Mouse (Mus musculus) midbrain, embryonic 13.5 days (tissue): Measurements from ENCODE around the gene Dlgap4. TPM values are rescaled to one million over a fixed set of nuclear protein-coding genes. Genes with fewer than 3 reads are reported as not detected.
A peak's percentile ranks its signal among the peaks of the same experiment; 100 is the strongest.

Experiments used
- ATAC-seq: fragments of 200-750 bp; cut with Nextera tagmentation; 2 replicates; pipeline ENCODE4 v1.8.0; 2017; ENCODE audit warnings: mild to moderate bottlenecking, moderate TSS enrichment, moderate library complexity
- H3K27ac ChIP-seq: fragments of 300-500 bp; sonication (generic); 2 replicates; pipeline ENCODE4 v1.5.1; 2015; ENCODE audit warnings: inconsistent platforms, mild to moderate bottlenecking, moderate library complexity
- H3K27me3 ChIP-seq: fragments of 300-500 bp; sonication (generic); 2 replicates; pipeline ENCODE4 v1.6.1; 2015; ENCODE audit warnings: mild to moderate bottlenecking, inconsistent platforms
- H3K36me3 ChIP-seq: fragments of 300-500 bp; sonication (generic); 2 replicates; pipeline ENCODE4 v1.6.1; 2015; ENCODE audit warnings: mild to moderate bottlenecking, inconsistent platforms
- H3K4me1 ChIP-seq: fragments of 300-500 bp; sonication (generic); replicated peaks from 2 replicates; pipeline ENCODE4 v1.6.1; 2015; ENCODE audit warnings: inconsistent platforms
- H3K4me2 ChIP-seq: fragments of 300-500 bp; sonication (generic); replicated peaks from 2 replicates; pipeline ENCODE4 v1.6.1; 2015; ENCODE audit warnings: moderate library complexity, mild to moderate bottlenecking, inconsistent platforms
- H3K4me3 ChIP-seq: fragments of 300-500 bp; sonication (generic); replicated peaks from 2 replicates; pipeline ENCODE4 v1.5.1; 2015; ENCODE audit warnings: mild to moderate bottlenecking, inconsistent platforms
- H3K9ac ChIP-seq: fragments of 300-500 bp; sonication (generic); replicated peaks from 2 replicates; pipeline ENCODE4 v1.6.1; 2015; ENCODE audit warnings: mild to moderate bottlenecking, inconsistent platforms
- H3K9me3 ChIP-seq: fragments of 300-500 bp; sonication (generic); 2 replicates; pipeline ENCODE4 v1.6.1; 2016; ENCODE audit warnings: mild to moderate bottlenecking, inconsistent platforms
- WGBS: fragments of 180-500 bp; shearing (Covaris S2); methylation state at CpG from one replicate; pipeline ENCODE4 v1.1.7; 2015; 5-methylcytosine and 5-hydroxymethylcytosine counted together
- polyA plus RNA-seq: library from polyadenylated mRNA; unstranded; fragments of >200 nt; fragmentation: Nextera tagmentation; extraction: Ambion mirVana; gene quantifications from 2 replicates; pipeline ENCODE4 v1.2.1, GENCODE M21; 2015

Dlgap4 gene
- polyA plus RNA-seq, 1 experiment from 2014 or later: 242 TPM

- 90% methylated on average over 9 of the region's 9 CpGs for WGBS
- Histone ChIP-seq H3K27me3 (no peaks in the 10 kb centered on the region), H3K4me1 (peaks cover 14% of the 10 kb centered on the region), H3K4me2 (no peak overlapping the region), H3K4me3 (no peak overlapping the region), H3K27ac (no peak overlapping the region), H3K9me3 (no peaks in the 10 kb centered on the region), H3K36me3 (no peaks in the 10 kb centered on the region), H3K9ac (no peak overlapping the region)
- ATAC-seq: no peak
Measured at GRCm38 (mm10) chr2:156589481-156589880, 24.0 kb upstream of the Dlgap4 start.

- ATAC-seq: no peak
- Histone ChIP-seq H3K4me1 (no peaks in the 10 kb centered on the region), H3K27ac (no peak overlapping the region), H3K4me3 (no peak overlapping the region), H3K9me3 (no peaks in the 10 kb centered on the region), H3K36me3 (no peaks in the 10 kb centered on the region), H3K27me3 (no peaks in the 10 kb centered on the region), H3K4me2 (no peak overlapping the region), H3K9ac (no peak overlapping the region)
- 74% methylated on average over 15 of the region's 15 CpGs for WGBS
Measured at GRCm38 (mm10) chr2:156594987-156595490, 18.5 kb upstream of the Dlgap4 start.

- Histone ChIP-seq H3K27me3 (no peaks in the 10 kb centered on the region), H3K9me3 (no peaks in the 10 kb centered on the region), H3K36me3 (no peaks in the 10 kb centered on the region), H3K4me2 (no peak overlapping the region), H3K4me3 (no peak overlapping the region), H3K27ac (no peak overlapping the region), H3K9ac (no peak overlapping the region), H3K4me1 (no peaks in the 10 kb centered on the region)
- WGBS: 87% methylated on average over 7 of the region's 7 CpGs
- no peak for ATAC-seq
Measured at GRCm38 (mm10) chr2:156602581-156602980, 10.9 kb upstream of the Dlgap4 start.

DNA sequence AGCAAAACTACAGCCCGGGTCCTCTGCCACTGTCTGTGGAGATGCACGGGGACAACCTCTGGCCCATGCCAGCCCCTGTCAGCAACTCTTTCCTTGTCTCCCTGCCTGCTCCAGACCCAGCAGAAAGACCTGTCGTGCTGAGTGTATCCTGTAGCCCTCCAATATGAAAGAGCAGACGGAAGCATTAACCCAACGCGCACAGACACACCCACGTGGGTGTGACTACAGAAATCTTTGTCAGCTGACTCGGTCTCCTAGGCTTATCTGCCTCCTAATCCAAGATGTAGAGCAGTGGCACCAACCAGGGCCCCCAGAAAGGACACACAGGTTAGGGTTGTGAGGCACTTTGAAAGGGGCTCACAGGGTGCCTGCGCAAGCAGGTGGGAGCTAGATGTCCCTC, 9.8 kb upstream of the Dlgap4 start:
- Histone ChIP-seq H3K27ac (no peak overlapping the region), H3K4me1 (no peaks in the 10 kb centered on the region), H3K27me3 (peaks cover 4% of the 10 kb centered on the region; the same call in 1 of the 2 replicates), H3K4me2 (no peak overlapping the region), H3K4me3 (no peak overlapping the region), H3K9ac (no peak overlapping the region), H3K9me3 (no peaks in the 10 kb centered on the region), H3K36me3 (no peaks in the 10 kb centered on the region)
- ATAC-seq: no peak
- WGBS: 84% methylated on average over 9 of the region's 9 CpGs

- Histone ChIP-seq H3K4me1 (no peaks in the 10 kb centered on the region), H3K4me2 (no peak overlapping the region), H3K27ac (no peak overlapping the region), H3K36me3 (no peaks in the 10 kb centered on the region), H3K27me3 (peaks cover 11% of the 10 kb centered on the region), H3K4me3 (no peak overlapping the region), H3K9me3 (no peaks in the 10 kb centered on the region), H3K9ac (no peak overlapping the region)
- 76% methylated on average over 3 of the region's 3 CpGs for WGBS
- ATAC-seq: no peak
Measured at GRCm38 (mm10) chr2:156605144-156605543, 8.4 kb upstream of the Dlgap4 start.

DNA sequence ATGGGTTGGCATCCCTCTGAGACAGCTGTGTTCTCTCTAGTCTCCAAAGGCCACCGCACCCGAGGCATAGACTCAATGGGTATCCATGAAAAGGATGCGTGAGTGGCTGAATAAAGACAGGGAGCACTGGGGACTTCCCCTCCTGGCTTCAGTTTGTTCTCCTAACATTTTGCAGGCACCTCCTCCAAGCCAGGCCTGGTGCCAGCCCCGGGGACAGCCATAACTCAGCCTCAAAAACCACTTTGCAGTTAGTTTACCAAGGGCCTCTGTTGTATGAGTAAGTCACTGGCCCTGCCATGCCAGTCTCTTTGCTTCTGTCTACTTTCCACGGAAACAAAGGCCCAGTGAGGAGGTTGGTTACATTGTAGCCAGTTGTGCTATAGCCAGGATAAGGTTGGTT, 7.5 kb upstream of the Dlgap4 start:
- H3K27me3 ChIP-seq: peaks cover 16% of the 10 kb centered on the region
- no peaks in the 10 kb centered on the region for H3K4me1 ChIP-seq
- no peak overlapping the region for H3K4me2 ChIP-seq
- ATAC-seq: no peak
- H3K9me3 ChIP-seq: no peaks in the 10 kb centered on the region
- no peaks in the 10 kb centered on the region for H3K36me3 ChIP-seq
- 78% methylated on average over 5 of the region's 5 CpGs for WGBS
- H3K9ac ChIP-seq: no peak overlapping the region
- no peak overlapping the region for H3K4me3 ChIP-seq
- H3K27ac ChIP-seq: no peak overlapping the region

DNA sequence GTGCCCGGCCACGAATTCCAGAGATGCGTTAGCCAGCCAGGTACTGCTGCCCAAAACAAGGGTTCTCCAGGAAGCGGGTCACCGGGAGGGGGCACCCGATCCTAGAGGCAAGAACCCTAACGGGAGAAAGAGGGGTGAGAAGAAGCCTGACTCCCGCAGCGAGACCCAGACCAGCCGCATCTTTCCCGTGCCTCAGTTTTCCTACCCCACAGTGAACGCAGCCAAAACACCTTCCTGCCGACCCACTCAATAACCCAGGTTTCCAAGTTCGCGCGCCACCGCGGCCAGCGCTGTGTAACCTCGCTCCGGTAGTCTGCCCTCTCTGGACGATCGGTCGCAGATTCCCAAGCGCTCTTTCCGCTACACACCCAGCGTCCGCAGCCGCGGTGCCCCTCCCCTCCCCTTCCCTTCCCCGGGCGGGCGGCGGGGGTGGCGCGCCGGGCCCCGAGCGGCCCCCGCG, 394 bp upstream of the Dlgap4 start:
- peaks cover 30% of the 10 kb centered on the region for H3K4me1 ChIP-seq
- peak; percentile 53 for ATAC-seq
- WGBS: under 1% methylated on average over 34 of the region's 41 CpGs
- no peak overlapping the region for H3K27ac ChIP-seq
- no peaks in the 10 kb centered on the region for H3K36me3 ChIP-seq
- H3K4me2 ChIP-seq: peak overlapping the region; percentile 97
- no peaks in the 10 kb centered on the region for H3K9me3 ChIP-seq
- peak overlapping the region; percentile 83 for H3K9ac ChIP-seq
- peaks cover 69% of the 10 kb centered on the region for H3K27me3 ChIP-seq
- H3K4me3 ChIP-seq: peak overlapping the region; percentile 84

GRCm38 (mm10) chr2:156614258-156614556, 702 bp downstream of the Dlgap4 start:
- WGBS: 0% methylated on average over 18 of the region's 18 CpGs
- Histone ChIP-seq H3K4me2 (peak overlapping the region; percentile 97), H3K9me3 (no peaks in the 10 kb centered on the region), H3K36me3 (no peaks in the 10 kb centered on the region), H3K4me3 (peak overlapping the region; percentile 84), H3K27me3 (peaks cover 66% of the 10 kb centered on the region), H3K27ac (peak overlapping the region; percentile 53), H3K9ac (peak overlapping the region; percentile 83), H3K4me1 (peaks cover 30% of the 10 kb centered on the region)
- ATAC-seq: peak; percentile 22

- no peaks in the 10 kb centered on the region for H3K36me3 ChIP-seq
- peak overlapping the region; percentile 83 for H3K9ac ChIP-seq
- H3K4me3 ChIP-seq: peak overlapping the region; percentile 84
- peak overlapping the region; percentile 97 for H3K4me2 ChIP-seq
- peaks cover 61% of the 10 kb centered on the region for H3K27me3 ChIP-seq
- H3K9me3 ChIP-seq: no peaks in the 10 kb centered on the region
- 8% methylated on average over 31 of the region's 31 CpGs for WGBS
- ATAC-seq: peak; percentile 16
- H3K27ac ChIP-seq: no peak overlapping the region
- H3K4me1 ChIP-seq: peaks cover 30% of the 10 kb centered on the region
Measured at GRCm38 (mm10) chr2:156614661-156615654, 1.5 kb downstream of the Dlgap4 start.

GRCm38 (mm10) chr2:156616513-156616912, 3.0 kb downstream of the Dlgap4 start:
- Histone ChIP-seq H3K27me3 (peaks cover 51% of the 10 kb centered on the region), H3K9ac (no peak overlapping the region), H3K4me1 (peaks cover 30% of the 10 kb centered on the region), H3K27ac (no peak overlapping the region), H3K9me3 (no peaks in the 10 kb centered on the region), H3K36me3 (no peaks in the 10 kb centered on the region), H3K4me3 (no peak overlapping the region), H3K4me2 (no peak overlapping the region)
- WGBS: 76% methylated on average over 7 of the region's 7 CpGs
- no peak for ATAC-seq

- H3K4me1 ChIP-seq: peaks cover 30% of the 10 kb centered on the region
- no peak for ATAC-seq
- H3K27me3 ChIP-seq: peaks cover 42% of the 10 kb centered on the region
- H3K4me3 ChIP-seq: no peak overlapping the region
- H3K27ac ChIP-seq: no peak overlapping the region
- H3K9ac ChIP-seq: no peak overlapping the region
- H3K4me2 ChIP-seq: no peak overlapping the region
- no peaks in the 10 kb centered on the region for H3K36me3 ChIP-seq
- WGBS: 23% methylated on average over 11 of the region's 11 CpGs
- H3K9me3 ChIP-seq: no peaks in the 10 kb centered on the region
Measured at GRCm38 (mm10) chr2:156617536-156617935, 4.0 kb downstream of the Dlgap4 start.

DNA sequence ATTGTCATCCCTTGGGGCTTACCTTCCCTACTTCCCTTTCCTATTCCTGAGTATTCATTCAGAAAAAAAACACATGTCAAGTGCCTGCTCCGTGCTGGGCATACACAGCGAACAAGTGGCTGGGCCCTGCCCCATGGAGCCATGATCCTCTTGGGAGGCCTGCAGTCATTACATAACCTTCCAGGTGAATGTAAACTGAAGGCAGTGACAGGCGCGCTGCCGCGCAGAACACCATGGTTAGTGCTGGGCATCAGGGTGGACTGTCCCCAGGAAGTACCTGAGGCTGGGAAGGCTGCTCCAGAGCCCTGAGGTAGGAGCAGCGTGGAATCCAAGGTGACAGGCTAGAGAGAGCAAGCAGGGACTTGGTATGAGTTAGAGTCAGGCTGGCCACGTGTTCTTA, 7.4 kb downstream of the Dlgap4 start:
- Histone ChIP-seq H3K9me3 (no peaks in the 10 kb centered on the region), H3K9ac (no peak overlapping the region), H3K27me3 (peaks cover 18% of the 10 kb centered on the region), H3K4me2 (no peak overlapping the region), H3K4me3 (no peak overlapping the region), H3K36me3 (no peaks in the 10 kb centered on the region), H3K27ac (no peak overlapping the region), H3K4me1 (peaks cover 8% of the 10 kb centered on the region; the same call in 1 of the 2 replicates)
- 89% methylated on average over 8 of the region's 8 CpGs for WGBS
- ATAC-seq: no peak
